Mouse (Mus musculus) cerebellum, adult 11-12 months (tissue): Measurements from ENCODE around the gene Bbox1.

Experiments used
- DNase-seq: peaks from one replicate; pipeline ENCODE4 v3.0.0; 2022

The Bbox1 gene

DNA sequence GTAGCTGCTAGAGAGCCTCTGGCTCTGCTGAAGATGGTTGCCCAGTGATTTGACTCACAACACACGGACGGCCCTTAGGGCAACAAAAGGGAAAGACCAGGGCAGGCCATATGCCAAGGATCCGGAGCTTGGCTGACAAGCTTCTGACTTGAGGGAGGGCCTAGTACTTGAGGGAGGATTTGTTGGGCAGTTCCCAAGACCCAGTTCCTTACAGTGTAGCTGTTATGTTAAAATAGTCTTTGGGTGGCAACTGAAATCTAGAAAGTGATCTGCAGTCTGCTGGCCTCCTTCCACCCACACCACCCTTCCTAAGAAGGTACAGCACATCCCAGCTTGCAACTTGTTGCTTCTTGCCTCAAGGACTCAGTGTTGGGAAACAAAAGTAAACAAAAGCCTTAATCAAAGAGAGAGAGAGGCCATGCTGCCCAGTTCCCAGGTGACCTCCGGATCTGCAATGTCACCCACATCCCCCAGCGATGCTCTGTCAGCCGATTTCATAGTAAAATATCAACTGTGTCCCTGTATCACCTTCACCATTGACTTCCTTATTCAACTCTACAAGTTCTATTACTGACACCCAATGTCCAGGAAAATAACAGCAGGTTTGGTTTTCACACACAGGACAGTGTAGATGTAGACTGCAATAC, at the start of gene Bbox1:
Bbox1 (minus strand) TSS at position 52 of the 647 bp plus-strand sequence.
- DNase-seq: peak; percentile 14

DNA sequence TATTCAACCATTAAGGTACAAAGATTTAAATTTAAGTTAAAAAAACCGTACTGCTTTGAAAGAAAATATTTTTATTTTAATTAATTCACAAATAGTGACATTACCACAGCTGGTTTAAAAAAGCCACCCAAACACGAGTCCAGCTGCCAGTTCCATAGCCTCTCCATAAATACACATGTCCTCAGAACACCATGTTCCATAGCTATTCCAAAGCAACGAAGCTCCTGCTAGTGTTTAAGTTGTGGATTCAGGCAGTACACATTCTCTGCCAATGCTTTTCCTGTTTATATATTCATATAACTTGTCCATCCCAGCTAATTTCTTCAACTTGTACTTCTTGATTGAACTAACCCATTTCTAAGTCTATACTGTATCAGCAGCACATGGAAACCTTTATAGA, 49.5 kb upstream of the Bbox1 start:
- DNase-seq: no peak

DNA sequence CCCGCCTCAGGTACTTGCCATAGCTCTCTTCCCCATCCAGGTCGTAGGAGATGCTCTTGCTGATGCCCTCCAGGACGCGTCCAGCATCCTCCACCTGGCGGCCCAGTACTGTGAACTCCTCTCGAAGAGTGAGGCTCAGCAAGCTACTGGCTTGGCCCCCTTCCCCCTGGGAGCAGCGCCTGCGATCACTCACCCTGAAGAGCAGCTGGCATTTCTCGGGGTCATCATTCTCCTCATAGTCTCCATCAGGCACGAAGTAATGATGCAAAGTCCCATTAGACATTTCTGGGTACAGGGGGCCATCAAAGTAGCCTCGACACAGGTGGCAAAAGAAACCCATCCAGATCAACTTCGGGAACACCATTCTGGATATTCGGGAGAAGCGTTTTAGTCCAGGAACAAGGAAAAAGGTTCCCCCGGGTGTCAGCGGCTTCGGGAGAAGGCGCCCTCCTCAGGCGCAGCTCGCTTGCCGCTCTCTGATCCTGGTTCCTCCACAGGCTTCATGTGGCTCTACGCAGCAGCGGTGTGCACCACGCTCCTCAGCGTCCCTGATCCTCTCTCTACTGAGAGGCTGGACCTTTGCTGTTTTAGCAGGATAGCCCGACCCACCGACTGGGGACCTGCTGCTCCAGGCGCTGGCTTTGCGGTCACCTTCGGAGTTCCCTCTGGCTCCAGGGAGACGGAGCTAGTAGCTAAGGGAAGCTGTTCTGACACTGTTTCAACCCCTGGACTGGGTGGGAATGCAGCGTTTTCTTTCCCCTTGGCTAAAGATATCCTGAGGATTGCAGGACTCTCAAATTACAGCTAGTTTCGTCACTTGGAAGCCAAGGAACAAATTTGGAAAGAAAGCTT, 48.3 kb upstream of the Bbox1 start, which contains the start of gene Fibin:
Fibin (minus strand) TSS at position 752 of the 852 bp plus-strand sequence.
- DNase-seq: peak; percentile 3

DNA sequence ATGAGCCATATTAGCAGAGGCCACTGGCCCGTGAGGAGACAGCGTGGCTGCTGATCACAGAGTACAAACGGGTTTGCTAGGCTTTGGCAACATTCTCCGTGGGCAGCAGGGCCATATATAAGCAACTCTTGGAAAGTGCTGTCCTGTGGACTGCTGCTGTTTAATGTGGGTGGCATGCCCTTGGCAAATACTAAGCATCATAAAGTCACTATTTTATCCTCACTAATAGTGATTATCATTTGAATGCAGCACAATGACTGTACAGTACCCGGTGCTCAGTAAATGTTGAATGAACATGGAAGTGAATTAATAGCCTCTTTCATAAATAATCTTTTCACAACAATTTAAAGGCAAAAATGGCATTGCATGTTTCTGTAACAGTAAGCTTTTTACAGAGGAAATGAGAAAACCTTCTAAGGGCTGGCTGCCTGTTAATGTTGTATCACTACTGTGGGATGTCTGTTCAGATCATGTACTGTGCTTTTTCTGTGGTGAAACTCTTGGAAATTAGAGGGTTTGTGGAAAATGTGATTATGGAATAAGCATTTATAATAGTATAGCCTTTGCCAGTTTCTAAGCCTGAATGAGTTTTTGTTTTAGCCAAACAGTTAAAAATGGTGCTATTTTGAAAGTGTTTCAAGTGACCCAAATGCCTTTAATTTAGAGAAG, 39.1 kb upstream of the Bbox1 start:
- DNase-seq: no peak

DNA sequence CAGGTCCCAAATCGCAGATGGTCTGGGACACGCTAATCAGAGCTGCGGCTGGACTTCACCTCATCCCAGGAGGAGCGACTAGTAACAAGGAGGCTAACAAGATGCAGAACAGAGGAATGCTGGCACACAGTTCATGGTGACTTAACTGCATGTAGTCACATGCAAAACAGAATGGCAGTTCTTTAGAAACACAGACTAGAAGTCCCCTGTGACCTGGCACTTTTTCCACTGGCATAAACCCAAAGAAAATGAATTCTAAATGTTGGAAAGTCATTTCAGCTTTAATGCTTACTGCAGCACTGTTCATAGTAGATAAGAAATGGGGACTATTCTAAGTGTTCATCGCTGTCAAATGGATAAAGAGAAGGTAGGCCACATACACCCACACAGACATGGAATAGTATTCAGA, 37.5 kb upstream of the Bbox1 start:
- no peak for DNase-seq

DNA sequence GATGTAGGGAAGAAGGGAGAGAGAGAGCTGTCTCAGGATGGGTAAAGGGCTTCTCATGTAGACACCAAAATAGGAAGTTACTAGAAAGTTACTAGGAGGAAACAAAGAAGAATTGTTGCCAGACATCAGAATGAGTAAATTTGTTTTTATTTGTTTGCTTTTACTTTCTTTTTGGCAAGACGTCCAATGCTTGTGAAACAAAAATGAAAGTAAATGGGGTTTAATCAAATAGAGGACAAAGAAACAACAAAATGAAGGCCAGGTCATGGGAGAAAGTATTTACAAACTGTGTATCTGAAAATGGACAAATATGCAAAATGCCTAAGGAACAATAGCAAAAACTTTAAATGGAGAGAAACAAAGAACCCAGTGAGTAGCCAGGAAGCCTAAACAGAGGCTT, 37.0 kb upstream of the Bbox1 start:
- no peak for DNase-seq

DNA sequence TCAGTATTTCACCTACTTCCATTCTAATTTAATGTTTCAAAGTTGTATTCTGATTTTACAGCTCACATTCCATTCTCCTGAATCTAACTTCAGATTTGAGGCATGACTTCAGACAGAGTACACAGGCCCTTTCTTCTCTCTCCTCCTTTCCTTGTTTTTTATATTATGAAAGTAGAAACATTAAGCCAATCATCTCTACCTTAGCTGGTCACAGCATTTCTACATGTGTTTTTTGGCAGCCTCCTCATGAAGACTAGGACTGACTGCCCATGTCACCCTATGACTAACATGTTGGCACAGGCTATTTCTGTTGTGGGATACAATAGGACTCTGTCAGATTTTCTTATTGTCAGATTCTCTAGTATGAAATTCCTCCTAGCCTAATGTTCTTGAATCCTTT, 14.6 kb upstream of the Bbox1 start:
- DNase-seq: no peak

DNA sequence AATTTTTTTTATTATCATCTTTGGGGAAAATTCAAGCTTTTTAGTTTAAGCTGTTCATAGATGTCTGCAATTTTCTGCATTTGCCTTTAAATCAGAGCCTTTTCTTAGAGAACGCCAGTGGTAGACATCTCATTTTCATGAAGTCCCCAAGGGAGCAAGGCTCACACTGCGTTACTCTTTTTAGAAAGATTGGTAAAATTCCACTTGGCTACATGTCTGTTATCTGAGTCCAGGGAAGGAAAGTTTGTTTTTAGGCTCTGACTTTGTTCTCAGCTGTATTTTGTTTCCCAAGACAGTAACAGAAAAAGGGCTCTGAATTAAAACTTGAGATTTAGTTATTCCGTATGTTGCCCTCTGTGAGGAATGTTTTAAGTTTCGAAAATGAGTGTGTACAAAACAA, 5.6 kb upstream of the Bbox1 start:
- no peak for DNase-seq

DNA sequence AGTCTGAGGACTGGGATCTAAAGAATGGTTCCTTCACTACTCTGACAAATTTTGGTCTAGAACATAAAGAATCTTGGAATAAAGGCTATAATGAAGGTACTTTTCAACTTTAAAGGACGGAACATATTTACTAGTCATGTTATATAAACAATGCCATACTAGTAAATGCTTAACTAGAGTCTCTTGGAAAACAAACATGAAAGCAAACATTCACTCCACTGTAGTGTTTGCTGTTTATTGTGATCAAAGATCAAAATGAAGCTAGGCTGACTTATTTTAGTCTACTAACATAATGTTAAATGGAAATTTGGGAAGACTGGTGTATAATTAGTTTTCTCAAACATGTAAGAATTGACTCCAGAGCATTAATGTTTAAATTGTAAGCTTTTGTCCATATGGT, 4.9 kb upstream of the Bbox1 start:
- no peak for DNase-seq

DNA sequence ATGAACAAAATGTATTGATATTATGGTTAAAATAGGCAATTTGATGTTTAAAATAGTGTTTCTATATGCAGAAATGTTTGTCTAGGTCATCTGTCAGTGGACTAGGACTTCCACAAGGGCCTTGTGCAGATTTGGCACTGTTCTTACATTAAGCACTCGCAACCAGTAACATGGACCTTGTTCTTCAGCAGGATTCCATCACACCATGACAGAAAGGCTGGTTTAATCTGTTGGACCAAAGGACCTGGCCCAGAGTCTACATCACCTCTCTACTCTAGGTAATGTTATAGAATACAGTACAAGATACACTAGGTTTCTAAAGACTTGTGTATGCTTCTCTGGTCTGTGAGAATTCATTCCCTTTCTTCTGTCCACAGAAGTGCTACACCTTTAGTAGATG, 4.4 kb upstream of the Bbox1 start:
- no peak for DNase-seq

DNA sequence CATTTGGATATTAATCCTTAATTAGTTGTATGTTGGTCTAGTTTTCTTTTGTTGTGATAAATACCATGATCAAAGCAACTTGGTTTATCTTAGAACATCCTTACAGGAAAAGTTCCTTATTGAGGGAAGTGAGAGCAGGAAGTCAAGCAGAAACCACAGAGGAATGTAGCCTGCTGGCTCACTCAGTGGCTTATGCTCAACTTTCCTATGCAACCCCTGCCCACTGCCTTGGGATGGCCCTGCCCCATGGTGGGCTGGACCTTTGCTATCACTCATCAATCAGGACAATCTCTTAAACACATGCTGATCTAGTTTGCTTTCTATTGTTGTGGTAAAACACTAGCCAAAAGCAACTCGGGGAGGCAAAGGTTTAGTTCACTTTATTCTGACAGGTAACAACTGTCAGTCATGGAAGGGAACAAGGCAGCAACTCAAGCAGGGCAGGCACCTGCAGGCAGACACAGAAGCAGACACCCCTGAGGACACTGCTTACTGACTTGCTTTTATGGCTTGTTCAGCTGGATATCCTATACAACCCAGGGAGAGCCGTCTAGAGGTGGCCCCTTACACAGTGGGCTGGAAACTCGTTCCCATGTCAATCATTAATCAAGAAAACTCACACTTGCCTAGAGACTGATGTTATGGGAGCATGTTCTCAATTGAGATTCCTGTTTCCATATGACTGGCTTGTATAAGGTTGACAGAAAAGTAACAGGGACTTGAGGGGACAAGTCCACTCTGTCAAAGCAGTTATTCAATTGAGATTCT, 1.9 kb upstream of the Bbox1 start:
- no peak for DNase-seq

DNA sequence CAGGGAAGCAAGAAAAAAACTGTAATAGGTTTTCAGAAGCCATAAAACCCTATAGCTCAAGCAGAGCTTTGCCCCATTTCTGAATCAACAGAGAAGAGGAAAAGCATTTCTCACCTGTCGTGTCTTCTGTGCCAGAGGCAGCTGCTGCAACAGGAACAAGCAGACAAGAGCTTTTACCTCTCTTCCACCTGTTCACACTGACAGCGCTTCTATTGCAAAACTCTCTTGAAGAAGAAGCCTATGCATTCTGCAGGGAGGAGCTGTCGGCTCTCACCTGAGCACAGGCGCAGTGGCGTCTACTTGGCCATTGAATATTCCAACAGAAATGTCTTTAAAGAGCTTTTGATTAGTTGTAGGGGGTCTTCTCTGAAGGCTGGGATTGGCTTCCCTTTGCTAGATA, 286 bp downstream of the Bbox1 start:
- no peak for DNase-seq

DNA sequence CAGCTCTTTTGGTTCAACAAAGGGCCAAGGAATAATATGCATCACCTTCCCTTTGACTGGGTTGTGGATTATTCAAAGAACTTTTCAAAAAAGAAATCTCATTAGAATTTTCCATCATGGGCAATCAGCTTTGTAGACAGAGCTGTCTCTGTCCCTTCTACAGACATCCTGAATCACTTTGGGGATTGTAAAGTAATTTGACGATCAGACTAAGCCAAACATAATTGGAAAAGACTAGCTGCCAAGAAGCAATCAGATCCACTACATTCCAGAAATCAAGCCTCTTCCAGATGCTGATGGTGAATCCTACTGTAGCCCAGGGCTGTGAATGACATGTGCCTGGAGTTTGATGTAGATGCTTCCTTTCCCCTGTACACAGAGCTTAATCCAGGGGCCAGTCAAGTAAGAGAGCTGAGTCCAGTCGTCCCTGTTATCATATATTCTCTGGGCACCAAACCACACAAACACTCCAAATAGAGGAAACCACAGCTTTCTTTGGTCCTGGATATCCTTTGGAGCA, 995 bp downstream of the Bbox1 start:
- no peak for DNase-seq

DNA sequence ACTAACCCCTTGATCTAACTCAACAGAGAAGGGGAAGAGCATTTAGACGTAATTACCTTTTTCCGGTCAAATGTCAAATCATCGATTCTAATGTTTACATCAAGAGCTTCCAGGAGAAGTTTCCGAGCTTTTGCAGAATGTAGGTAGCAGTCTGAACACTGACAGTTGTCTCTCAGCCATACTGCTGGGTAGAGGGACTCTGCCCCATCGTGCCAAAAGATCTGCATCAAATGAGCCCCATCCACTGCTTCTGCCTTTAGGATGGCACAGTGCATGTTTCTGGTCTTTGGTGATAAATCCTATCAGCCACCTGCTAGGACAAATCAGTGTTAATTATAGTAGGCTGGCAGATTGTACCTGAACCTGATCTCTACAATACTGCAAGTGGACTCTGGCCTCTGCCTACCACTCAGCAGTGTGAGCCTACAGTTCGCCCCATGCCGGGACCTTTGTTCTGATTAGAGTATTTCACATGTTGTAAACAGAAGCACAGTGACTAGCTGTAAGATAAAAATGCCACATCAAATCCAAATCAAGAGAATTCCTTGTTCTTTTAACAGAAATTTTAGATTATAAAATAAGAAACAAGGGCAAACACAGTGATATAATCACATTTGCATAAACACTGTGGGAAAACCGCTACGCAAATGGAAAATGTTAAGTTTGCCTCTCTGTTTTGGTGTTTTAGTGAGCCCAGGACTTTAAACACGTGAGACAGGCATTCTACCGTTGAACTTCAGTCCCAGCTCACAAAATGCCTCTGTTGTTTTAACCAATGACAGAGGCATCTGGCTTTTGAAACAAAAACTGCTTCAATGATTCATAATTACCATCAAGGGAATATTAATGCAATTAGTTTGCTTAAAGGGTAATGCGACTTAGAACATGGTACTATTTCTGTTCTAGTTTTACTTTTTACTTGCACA, 8.7 kb downstream of the Bbox1 start:
- DNase-seq: no peak

DNA sequence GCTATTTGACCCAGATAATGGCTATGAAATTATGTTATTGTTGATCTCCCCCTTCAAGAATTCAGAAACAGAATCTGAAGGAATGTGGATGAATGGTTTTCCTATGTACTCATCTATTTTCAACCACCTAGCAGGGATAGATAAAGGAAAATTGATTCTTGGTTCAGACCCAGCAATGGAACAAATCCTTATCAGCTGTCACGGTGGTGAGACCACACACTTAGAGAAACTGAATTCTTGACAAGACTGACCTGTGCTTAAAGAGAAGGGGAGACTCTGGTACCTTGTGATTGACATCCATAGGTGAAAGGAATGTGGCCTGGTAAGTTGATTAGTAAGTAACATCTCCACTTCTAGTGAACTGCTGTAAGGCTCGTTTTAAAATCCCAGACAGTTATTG, 12.1 kb downstream of the Bbox1 start:
- DNase-seq: no peak

DNA sequence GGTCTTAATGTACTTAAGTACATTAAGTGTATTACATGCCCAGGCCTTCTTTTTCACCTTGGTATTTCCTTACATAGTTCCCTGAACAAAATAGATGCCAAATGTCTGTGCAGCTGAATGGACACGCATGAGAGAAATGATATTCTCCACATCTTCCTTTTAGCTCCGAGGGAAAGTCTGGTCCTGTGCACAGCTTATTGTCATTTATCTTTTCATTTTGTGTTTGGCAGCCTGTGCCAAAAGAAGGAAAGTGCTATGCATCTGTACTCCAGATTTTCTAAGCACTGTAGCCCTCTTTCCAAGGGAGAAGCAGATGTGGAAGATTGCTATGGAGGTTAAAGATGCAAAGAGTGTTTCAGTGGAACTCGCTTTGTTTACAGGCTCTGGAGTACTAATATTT, 13.0 kb downstream of the Bbox1 start:
- no peak for DNase-seq

DNA sequence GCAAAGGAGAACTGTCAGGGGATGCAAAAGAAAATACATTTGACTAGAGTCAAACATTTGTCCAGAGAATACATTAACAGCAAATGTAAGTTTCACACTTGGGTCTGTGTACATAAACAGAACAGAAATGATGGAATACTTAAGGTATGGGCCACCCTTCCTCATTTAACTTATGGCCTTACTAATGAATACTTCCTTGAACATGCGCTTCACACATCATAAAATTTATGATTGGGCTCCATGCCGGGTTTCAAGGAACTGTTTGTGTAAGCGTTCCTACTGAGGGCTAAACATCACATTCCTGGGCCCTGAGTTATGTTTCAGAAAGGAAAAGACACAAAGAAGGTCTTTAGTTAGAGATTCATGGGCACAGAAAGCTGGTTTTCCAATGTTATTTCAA, 19.4 kb downstream of the Bbox1 start:
- no peak for DNase-seq

DNA sequence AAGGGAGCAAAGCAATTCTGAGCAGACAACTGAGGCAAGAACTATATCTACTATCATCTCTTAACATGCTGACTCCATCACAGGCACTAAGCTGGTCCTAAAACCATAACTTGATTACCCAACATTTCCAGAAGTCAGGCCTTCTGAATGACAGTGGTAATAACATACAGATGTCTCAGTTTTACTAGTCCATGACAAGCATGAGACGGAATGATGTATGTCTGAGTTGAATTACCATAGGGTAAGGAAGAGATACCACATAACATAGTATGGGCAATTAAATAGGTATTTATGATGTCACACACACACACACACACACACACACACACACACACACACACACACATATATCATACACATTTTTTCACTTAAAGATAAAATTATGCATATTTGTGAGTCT, 26.4 kb downstream of the Bbox1 start:
- no peak for DNase-seq

DNA sequence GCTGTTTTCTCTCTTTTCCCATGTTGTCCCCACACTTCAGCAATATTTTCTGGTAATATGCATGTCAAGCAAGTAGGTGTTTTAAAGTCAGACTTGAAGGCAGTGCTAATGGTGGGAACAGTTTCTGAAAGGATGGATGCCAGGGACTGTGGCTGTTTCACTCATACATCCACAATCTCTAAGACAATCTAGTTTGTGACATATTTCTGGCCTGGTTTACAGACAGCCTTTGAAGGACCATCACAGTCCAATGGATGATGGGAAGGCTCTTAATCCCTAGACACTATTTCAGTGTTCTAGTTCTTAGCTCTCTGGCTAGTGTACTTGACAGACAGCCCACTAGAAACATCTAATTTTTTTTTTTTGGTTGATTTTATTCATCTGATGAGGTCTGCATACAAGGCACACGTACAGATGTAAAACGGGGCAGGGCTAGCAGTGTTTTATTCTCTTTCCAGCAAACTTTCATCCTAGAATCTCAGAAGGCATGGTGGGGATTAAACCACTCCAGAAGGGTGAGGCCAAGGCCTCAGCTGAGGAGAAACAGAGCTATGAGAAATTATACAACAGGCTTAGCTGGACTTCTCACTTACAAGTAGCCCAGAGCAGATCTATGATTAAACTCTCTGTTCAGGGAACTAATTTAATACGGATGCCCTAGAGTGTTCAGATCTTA, 28.4 kb downstream of the Bbox1 start:
- DNase-seq: no peak

DNA sequence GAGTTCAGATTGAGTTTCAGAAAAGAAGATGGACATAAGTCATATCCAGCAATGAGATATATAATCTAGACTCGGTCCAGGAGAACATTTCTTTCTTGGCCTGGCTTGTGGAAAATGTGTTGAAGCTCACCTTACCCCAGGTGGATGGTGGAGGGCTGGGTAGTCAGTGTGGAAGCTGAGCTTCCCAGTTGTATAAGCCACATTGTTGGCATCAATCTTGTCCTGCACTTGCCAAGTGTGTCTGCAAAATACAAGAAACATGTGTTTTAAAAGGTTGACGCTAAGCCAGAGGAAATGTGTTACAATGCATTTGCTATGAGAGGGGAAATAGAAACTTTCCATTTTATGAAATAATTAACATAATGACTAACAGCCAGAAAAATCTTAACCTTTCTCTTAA, 38.9 kb downstream of the Bbox1 start:
- no peak for DNase-seq

DNA sequence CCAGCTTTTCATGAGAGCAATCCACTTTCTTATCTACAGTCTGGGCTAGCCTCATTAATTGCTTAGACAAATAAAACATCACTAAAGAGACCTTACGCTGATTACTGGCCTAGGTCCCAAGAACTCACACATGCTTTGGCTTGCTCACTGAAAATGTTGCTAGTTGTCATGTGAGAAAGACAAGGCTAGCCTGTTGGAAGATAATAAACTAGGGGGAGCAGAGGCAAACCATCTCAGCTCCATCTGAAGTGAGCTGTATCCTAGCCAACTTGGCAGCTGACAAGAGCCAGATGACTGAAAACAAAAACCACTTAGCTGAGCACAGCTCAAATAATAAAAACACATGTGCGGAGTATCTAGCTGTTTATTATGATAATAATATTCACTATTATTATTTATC, 40.2 kb downstream of the Bbox1 start:
- DNase-seq: no peak
